Mouse (Mus musculus) erythroblast, embryonic 14.5 days (primary cell): ENCODE data around the gene Macf1. TPM values are rescaled to one million over a fixed set of nuclear protein-coding genes. Genes with fewer than 3 reads are reported as not detected.

Experiments
- H3K27me3 ChIP-seq: 2 replicates; pipeline ENCODE4 v1.6.1; 2012; ENCODE audit warnings: inconsistent platforms; ENCODE audit not compliant: control insufficient read depth
- H3K36me3 ChIP-seq: 2 replicates; pipeline ENCODE4 v1.6.1; 2012; ENCODE audit warnings: mild to moderate bottlenecking, inconsistent platforms; ENCODE audit not compliant: control insufficient read depth
- H3K4me1 ChIP-seq: 2 replicates; pipeline ENCODE4 v1.6.1; 2012; ENCODE audit warnings: inconsistent platforms; ENCODE audit not compliant: control insufficient read depth
- H3K4me3 ChIP-seq: replicated peaks from 2 replicates; pipeline ENCODE3; 2012; ENCODE audit warnings: moderate library complexity, mild to moderate bottlenecking, inconsistent platforms
- H3K9me3 ChIP-seq: 2 replicates; pipeline ENCODE4 v1.6.1; 2012; ENCODE audit warnings: low read length, inconsistent platforms, mixed read lengths; ENCODE audit not compliant: control insufficient read depth
- GATA1 ChIP-seq: IDR thresholded peaks from 2 replicates; pipeline ENCODE4 v1.6.1; 2012; ENCODE audit warnings: low read length, inconsistent platforms, mixed read lengths
- TAL1 ChIP-seq: IDR thresholded peaks from 3 replicates; pipeline ENCODE4 v1.6.1; 2012; ENCODE audit warnings: low read length, inconsistent platforms, mixed read lengths
- polyA plus RNA-seq: library from polyadenylated mRNA; stranded (reverse); fragments of >175 nt; gene quantifications from 2 replicates; pipeline ENCODE4 v1.2.3, GENCODE M21; 2012

The Macf1 gene
- polyA plus RNA-seq, 1 experiment = 5.5 TPM

DNA sequence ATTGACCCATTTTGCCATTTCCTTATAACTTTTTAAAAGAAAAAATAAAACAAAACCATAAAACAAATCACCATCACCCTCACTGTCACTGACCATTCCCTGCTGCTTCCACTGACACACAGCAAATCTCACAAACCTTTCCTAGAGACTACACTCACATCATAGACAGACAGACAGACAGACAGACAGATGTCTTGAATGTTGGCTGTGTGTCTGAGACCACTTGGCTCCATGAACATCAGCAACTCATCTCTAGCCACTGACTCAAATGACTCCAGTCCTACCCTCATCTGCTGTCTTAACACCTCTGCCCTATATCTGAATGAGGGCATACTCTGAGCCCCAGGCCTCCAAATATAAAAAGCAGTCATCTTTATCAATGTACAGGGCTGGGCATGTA lies 128.9 kb downstream of the Macf1 start:
- H3K9me3 ChIP-seq = no peaks in the 10 kb centered on the region
- TF ChIP-seq TAL1 (no peak), GATA1 (no peak)
- H3K4me3 ChIP-seq = no peak overlapping the region
- no peaks in the 10 kb centered on the region for H3K27me3 ChIP-seq
- H3K4me1 ChIP-seq = peaks cover 17% of the 10 kb centered on the region
- H3K36me3 ChIP-seq = no peaks in the 10 kb centered on the region; the same call in 1 of the 2 replicates

DNA sequence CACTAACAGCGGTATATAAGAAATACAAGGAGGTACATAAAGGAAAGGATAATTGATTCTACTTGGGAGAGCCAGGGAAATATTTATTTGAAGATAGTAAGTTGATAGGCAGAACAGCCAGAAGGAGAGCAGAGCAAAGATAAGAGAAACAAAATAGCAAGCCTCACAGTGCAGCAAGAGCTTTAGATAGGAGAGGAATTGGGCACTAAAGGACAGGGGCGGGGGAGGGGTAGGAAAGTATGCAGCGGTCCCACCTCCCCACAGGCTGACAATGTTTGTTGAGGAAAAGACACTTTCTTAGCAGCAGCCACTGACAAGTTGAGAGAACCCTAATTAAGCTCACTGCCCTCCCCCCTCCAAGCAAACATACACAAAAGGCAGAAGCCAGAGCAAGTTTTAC lies 131.5 kb downstream of the Macf1 start:
- TF ChIP-seq GATA1 (no peak), TAL1 (no peak)
- Histone ChIP-seq H3K9me3 (no peaks in the 10 kb centered on the region), H3K4me1 (peaks cover 17% of the 10 kb centered on the region), H3K27me3 (no peaks in the 10 kb centered on the region), H3K4me3 (no peak overlapping the region), H3K36me3 (peaks cover 3% of the 10 kb centered on the region)

DNA sequence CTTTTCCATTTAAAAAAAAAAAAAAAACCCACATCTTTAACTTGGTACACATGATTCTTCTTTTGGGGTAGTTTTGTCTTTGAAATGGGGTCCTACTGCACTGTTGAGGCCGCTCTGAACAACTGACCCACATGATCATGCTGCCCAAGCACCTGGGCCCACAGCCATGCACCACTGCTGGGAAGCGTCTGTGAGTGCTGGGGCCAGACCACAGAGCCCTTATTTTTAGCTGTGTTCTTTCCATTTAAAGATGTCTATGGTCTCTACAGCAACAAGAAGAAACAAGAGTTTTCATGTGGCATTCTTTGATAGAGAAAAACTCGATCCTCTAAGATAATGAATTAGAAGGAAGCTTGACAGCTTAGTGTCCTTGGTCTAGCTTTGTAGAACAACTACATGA lies 135.8 kb downstream of the Macf1 start:
- Histone ChIP-seq H3K4me3 (no peak overlapping the region), H3K27me3 (no peaks in the 10 kb centered on the region), H3K36me3 (peaks cover 7% of the 10 kb centered on the region), H3K9me3 (no peaks in the 10 kb centered on the region), H3K4me1 (peaks cover 9% of the 10 kb centered on the region)
- no peak for TF ChIP-seq GATA1
- no peak for TF ChIP-seq TAL1

DNA sequence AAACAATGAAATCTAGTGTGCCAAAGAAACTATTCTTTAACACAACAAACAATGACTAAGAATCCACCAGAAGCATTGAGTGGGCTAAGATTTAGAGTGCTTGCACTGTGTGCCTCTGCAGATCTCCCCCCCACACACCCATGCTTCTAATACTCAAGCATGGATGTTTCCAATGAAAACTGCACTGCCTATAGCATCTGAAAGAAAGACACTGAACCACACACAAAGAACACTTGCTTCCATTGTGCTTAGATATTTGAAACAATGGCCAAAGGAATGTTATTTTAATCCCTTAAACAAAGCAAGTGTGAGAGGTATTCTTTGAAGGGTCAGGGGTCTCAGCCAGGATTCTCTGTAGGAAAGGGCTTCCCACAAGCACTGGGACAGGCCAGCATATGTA lies 140.5 kb downstream of the Macf1 start:
- Histone ChIP-seq H3K36me3 (peaks cover 7% of the 10 kb centered on the region; the same call in 1 of the 2 replicates), H3K9me3 (no peaks in the 10 kb centered on the region), H3K4me1 (no peaks in the 10 kb centered on the region), H3K27me3 (no peaks in the 10 kb centered on the region), H3K4me3 (no peak overlapping the region)
- no peak for TF ChIP-seq TAL1
- no peak for TF ChIP-seq GATA1

DNA sequence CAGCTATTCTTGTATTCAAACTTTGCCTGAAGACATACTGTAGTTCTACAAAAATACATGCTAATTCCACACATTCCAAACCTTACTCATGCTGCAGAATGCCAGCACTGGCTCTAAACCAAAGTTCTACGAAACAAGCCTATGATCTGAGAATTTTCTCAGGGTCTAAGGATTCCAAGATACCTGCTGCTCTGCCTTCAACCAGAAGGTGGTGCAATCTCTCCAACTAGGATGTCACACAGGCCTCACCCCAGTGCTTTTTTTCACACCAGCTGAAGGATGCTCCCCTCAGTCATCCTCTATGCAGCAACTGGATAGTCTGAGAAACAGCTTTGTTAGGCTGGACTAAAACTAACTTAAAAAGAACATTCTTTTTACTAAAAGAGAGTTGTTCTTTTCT lies 148.9 kb downstream of the Macf1 start:
- Histone ChIP-seq H3K4me3 (no peak overlapping the region), H3K4me1 (no peaks in the 10 kb centered on the region), H3K27me3 (no peaks in the 10 kb centered on the region), H3K9me3 (no peaks in the 10 kb centered on the region), H3K36me3 (peaks cover 5% of the 10 kb centered on the region; the same call in 1 of the 2 replicates)
- TF ChIP-seq GATA1 (no peak), TAL1 (no peak)

DNA sequence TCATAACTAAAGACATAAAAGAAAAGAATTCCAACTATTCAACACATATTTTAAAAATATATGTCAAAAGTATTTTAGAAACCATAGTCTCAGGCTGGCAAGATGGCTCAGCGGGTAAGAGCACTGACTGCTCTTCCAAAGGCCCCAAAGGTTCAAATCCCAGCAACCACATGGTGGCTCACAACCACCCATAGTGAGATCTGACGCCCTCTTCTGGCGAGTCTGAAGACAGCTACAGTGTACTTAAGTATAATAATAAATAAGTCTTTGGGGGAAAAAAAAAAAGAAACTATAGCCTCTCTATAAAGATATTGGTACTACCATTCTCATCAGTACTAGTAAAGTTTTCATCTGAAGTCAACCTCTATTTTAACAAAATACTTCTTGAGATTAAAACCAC lies 152.2 kb downstream of the Macf1 start:
- Histone ChIP-seq H3K9me3 (no peaks in the 10 kb centered on the region), H3K27me3 (no peaks in the 10 kb centered on the region), H3K4me1 (no peaks in the 10 kb centered on the region), H3K36me3 (no peaks in the 10 kb centered on the region), H3K4me3 (no peak overlapping the region)
- no peak for TF ChIP-seq GATA1
- no peak for TF ChIP-seq TAL1

DNA sequence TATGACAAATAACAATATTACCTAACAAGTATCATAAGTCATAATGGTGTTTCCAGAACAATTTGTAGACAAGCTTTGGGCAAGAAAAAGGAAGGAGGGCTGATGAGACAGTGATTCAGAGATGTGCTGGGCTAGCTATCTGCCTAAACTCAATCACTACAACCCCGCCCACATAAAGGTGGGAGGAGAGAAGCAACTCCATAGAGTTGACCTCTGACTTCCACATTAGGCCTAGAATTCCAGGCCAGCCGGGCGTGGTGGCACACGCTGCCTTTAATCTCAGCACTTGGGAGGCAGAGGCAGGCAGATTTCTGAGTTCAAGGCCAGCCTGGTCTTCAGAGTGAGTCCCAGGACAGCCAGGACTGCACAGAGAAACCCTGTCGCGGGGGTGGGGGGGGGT lies 153.2 kb downstream of the Macf1 start:
- Histone ChIP-seq H3K27me3 (no peaks in the 10 kb centered on the region), H3K36me3 (peaks cover 6% of the 10 kb centered on the region; the same call in 1 of the 2 replicates), H3K9me3 (no peaks in the 10 kb centered on the region), H3K4me1 (no peaks in the 10 kb centered on the region), H3K4me3 (no peak overlapping the region)
- TF ChIP-seq GATA1 (no peak), TAL1 (no peak)

DNA sequence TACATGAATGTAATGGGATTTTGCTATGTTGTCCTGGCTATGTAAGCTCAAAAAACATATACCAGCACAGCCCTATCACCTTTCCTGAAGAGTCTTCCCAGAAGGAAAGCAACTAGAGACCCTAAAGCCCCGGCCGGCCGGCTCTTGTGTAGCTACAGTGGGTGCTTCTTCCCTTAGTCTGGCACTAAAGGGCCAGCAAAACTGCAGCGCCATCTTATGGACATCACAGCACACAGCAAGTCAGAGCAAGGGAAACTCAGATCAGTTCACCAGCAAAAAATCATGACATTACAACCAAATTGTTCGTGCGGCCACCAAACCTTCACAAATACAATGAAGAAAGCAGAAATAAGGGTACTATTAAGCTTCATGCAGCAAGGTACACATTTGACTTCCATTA lies 154.9 kb downstream of the Macf1 start:
- TF ChIP-seq TAL1 (no peak), GATA1 (no peak)
- Histone ChIP-seq H3K9me3 (no peaks in the 10 kb centered on the region), H3K27me3 (no peaks in the 10 kb centered on the region), H3K36me3 (peaks cover 6% of the 10 kb centered on the region; the same call in 1 of the 2 replicates), H3K4me3 (no peak overlapping the region), H3K4me1 (peaks cover 3% of the 10 kb centered on the region; the same call in 1 of the 2 replicates)

DNA sequence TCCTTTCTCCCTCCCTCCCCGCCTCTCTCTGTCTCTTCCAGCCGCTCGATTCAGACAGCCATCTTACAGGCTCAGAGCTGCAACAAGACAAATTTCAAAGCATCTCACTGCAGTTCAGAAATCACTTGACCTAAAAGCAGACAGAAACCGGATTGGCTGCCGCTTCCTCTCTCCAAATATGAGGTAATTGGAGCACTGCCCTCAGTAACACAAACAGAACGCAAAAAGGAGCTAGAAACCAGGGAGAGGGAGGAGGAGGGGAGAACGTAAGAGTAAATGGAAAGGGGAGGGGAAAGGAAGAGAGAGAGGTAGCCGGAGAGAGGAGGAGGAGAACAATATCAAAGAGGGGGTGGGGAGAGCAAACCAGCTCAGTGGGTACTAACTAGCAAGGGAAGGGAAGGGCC lies 156.6 kb downstream of the Macf1 start:
- no peak for TF ChIP-seq GATA1
- no peak for TF ChIP-seq TAL1
- H3K27me3 ChIP-seq = no peaks in the 10 kb centered on the region
- H3K9me3 ChIP-seq = no peaks in the 10 kb centered on the region
- H3K36me3 ChIP-seq = peaks cover 6% of the 10 kb centered on the region; the same call in 1 of the 2 replicates
- H3K4me3 ChIP-seq = no peak overlapping the region
- H3K4me1 ChIP-seq = peaks cover 3% of the 10 kb centered on the region; the same call in 1 of the 2 replicates

DNA sequence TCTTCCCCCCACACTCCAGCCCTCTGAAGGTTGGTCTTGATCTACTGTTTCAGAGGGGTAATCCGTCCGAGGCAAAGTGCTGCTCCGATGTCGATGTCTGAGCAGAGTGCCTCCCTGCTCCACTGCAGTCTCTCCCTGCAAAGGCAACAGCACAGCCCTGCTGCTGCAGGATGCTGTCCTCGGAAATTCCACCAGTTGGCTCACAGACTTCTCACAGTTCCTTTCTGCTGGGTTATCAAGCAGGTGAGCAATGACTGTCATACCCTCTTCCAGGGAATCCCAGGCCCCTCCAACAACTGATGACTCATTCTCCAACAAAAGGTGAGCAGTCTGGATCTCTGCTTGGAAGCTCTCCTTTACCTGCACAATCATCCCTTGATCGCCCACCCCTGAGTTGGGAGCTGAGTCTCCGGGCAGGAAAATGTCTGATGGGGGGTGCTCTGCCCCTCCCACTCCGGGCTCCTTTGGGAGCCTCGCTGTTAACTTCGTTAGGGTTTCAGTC lies 157.3 kb downstream of the Macf1 start:
- TF ChIP-seq TAL1 (no peak), GATA1 (no peak)

More for the DNA sequence above, 157.3 kb downstream of the Macf1 start:
- H3K27me3 ChIP-seq = no peaks in the 10 kb centered on the region
- H3K4me1 ChIP-seq = peaks cover 3% of the 10 kb centered on the region; the same call in 1 of the 2 replicates
- H3K9me3 ChIP-seq = no peaks in the 10 kb centered on the region
- H3K4me3 ChIP-seq = no peak overlapping the region
- peaks cover 6% of the 10 kb centered on the region; the same call in 1 of the 2 replicates for H3K36me3 ChIP-seq
